Mouse (Mus musculus) hindbrain, embryonic 11.5 days (tissue): Measurements from ENCODE around the gene Cryzl1. TPM values are rescaled to one million over a fixed set of nuclear protein-coding genes. Genes with fewer than 3 reads are reported as not detected.

Experiments used
- ATAC-seq: fragments of 200-750 bp; cut with Nextera tagmentation; 2 replicates; pipeline ENCODE4 v1.8.0; 2017; ENCODE audit warnings: mild to moderate bottlenecking, moderate TSS enrichment, moderate library complexity; ENCODE audit not compliant: low FRiP score
- DNase-seq: peaks from one replicate; pipeline ENCODE4 v3.0.0-alpha.2; 2015; ENCODE audit warnings: low spot score
- H3K27ac ChIP-seq: fragments of 300-500 bp; sonication (generic); 2 replicates; pipeline ENCODE4 v1.5.1; 2014; ENCODE audit warnings: mild to moderate bottlenecking, low read depth, low read length
- H3K27me3 ChIP-seq: fragments of 300-500 bp; sonication (generic); 2 replicates; pipeline ENCODE4 v1.6.1; 2014; ENCODE audit warnings: mild to moderate bottlenecking, low read length, moderate library complexity, mixed read lengths; ENCODE audit not compliant: control insufficient read depth, insufficient read depth
- H3K36me3 ChIP-seq: fragments of 300-500 bp; sonication (generic); 2 replicates; pipeline ENCODE4 v1.6.1; 2014; ENCODE audit warnings: mild to moderate bottlenecking, low read length, moderate library complexity, mixed read lengths; ENCODE audit not compliant: control insufficient read depth, insufficient read depth
- H3K4me1 ChIP-seq: fragments of 300-500 bp; sonication (generic); replicated peaks from 2 replicates; pipeline ENCODE4 v1.6.1; 2014; ENCODE audit warnings: low read length, mixed read lengths; ENCODE audit not compliant: control insufficient read depth, insufficient read depth
- H3K4me2 ChIP-seq: fragments of 300-500 bp; sonication (generic); replicated peaks from 2 replicates; pipeline ENCODE4 v1.6.1; 2014; ENCODE audit warnings: mild to moderate bottlenecking, low read depth, low read length
- H3K4me3 ChIP-seq: fragments of 300-500 bp; sonication (generic); 2 replicates; pipeline ENCODE4 v1.5.1; 2014; ENCODE audit warnings: low read depth, low read length
- H3K9ac ChIP-seq: fragments of 300-500 bp; sonication (generic); 2 replicates; pipeline ENCODE4 v1.6.1; 2014; ENCODE audit warnings: low read depth, low read length
- H3K9me3 ChIP-seq: fragments of 300-500 bp; sonication (generic); 2 replicates; pipeline ENCODE4 v1.6.1; 2016; ENCODE audit warnings: low read length; ENCODE audit not compliant: control insufficient read depth
- WGBS: fragments of 180-500 bp; shearing (Covaris S2); extraction: QIAGEN DNeasy Blood & Tissue Kit; methylation state at CpG from one replicate; pipeline ENCODE4 v1.1.7; 2014; 5-methylcytosine and 5-hydroxymethylcytosine counted together
- polyA plus RNA-seq: library from polyadenylated mRNA; unstranded; fragments of >200 nt; fragmentation: Nextera tagmentation; extraction: Ambion mirVana; gene quantifications from 2 replicates; pipeline ENCODE4 v1.2.1, GENCODE M21; 2014

The Cryzl1 gene
- polyA plus RNA-seq, 1 experiment from 2014 or later = 93.4 TPM

GRCm38 (mm10) chr16:91688023-91688618 lies 40.7 kb downstream of the Cryzl1 start:
- DNase-seq (no peak), ATAC-seq (peak; percentile 72)
- 0 out of 2 replicates have a peak, but pooled peaks cover 2% of the 10 kb centered on the region for H3K4me1 ChIP-seq
- H3K4me2 ChIP-seq = peak overlapping the region; percentile 83
- H3K9ac ChIP-seq = peak overlapping the region; percentile 87
- H3K27ac ChIP-seq = peak overlapping the region; percentile 85
- H3K4me3 ChIP-seq = peak overlapping the region; percentile 87
- H3K27me3 ChIP-seq = no peaks in the 10 kb centered on the region
- H3K9me3 ChIP-seq = no peaks in the 10 kb centered on the region
- 2% methylated on average over 50 of the region's 51 CpGs for WGBS
- H3K36me3 ChIP-seq = no peaks in the 10 kb centered on the region

GRCm38 (mm10) chr16:91686369-91686768 lies 42.4 kb downstream of the Cryzl1 start:
- H3K27ac ChIP-seq = no peak overlapping the region
- no peak overlapping the region for H3K4me3 ChIP-seq
- H3K27me3 ChIP-seq = no peaks in the 10 kb centered on the region
- H3K4me1 ChIP-seq = 0 out of 2 replicates have a peak, but pooled peaks cover 2% of the 10 kb centered on the region
- H3K9ac ChIP-seq = no peak overlapping the region
- peaks cover 4% of the 10 kb centered on the region; the same call in 1 of the 2 replicates for H3K36me3 ChIP-seq
- no peak for ATAC-seq
- H3K4me2 ChIP-seq = no peak overlapping the region
- DNase-seq = no peak
- WGBS = 88% methylated on average over 5 of the region's 5 CpGs
- no peaks in the 10 kb centered on the region for H3K9me3 ChIP-seq

GRCm38 (mm10) chr16:91685526-91685925 lies 43.2 kb downstream of the Cryzl1 start:
- no peak for ATAC-seq
- H3K36me3 ChIP-seq = peaks cover 4% of the 10 kb centered on the region; the same call in 1 of the 2 replicates
- 89% methylated on average over 5 of the region's 5 CpGs for WGBS

GRCm38 (mm10) chr16:91680656-91681055 lies 48.1 kb downstream of the Cryzl1 start:
- Histone ChIP-seq H3K36me3 (peaks cover 12% of the 10 kb centered on the region), H3K9me3 (no peaks in the 10 kb centered on the region), H3K9ac (no peak overlapping the region), H3K4me2 (no peak overlapping the region), H3K27me3 (no peaks in the 10 kb centered on the region), H3K27ac (no peak overlapping the region), H3K4me3 (no peak overlapping the region), H3K4me1 (no peaks in the 10 kb centered on the region)
- no peak for DNase-seq
- ATAC-seq = no peak
- 86% methylated on average over 5 of the region's 5 CpGs for WGBS

More at GRCm38 (mm10) chr16:91685526-91685925, 43.2 kb downstream of the Cryzl1 start:
- no peak for DNase-seq
- Histone ChIP-seq H3K27me3 (no peaks in the 10 kb centered on the region), H3K4me3 (no peak overlapping the region), H3K4me2 (no peak overlapping the region), H3K9me3 (no peaks in the 10 kb centered on the region), H3K4me1 (0 out of 2 replicates have a peak, but pooled peaks cover 2% of the 10 kb centered on the region), H3K27ac (no peak overlapping the region), H3K9ac (no peak overlapping the region)

GRCm38 (mm10) chr16:91678147-91678911 lies 50.4 kb downstream of the Cryzl1 start:
- ATAC-seq (no peak), DNase-seq (no peak)
- Histone ChIP-seq H3K9me3 (no peaks in the 10 kb centered on the region), H3K4me3 (no peak overlapping the region), H3K27me3 (no peaks in the 10 kb centered on the region), H3K9ac (no peak overlapping the region), H3K36me3 (peaks cover 12% of the 10 kb centered on the region), H3K4me2 (no peak overlapping the region), H3K27ac (no peak overlapping the region), H3K4me1 (no peaks in the 10 kb centered on the region)
- 96% methylated on average over 5 of the region's 5 CpGs for WGBS

- H3K27ac ChIP-seq = no peak overlapping the region
- 90% methylated on average over 4 of the region's 4 CpGs for WGBS
- no peaks in the 10 kb centered on the region for H3K9me3 ChIP-seq
- H3K4me1 ChIP-seq = no peaks in the 10 kb centered on the region
- no peak overlapping the region for H3K4me3 ChIP-seq
- no peak overlapping the region for H3K9ac ChIP-seq
- ATAC-seq (no peak), DNase-seq (no peak)
- H3K27me3 ChIP-seq = no peaks in the 10 kb centered on the region
- H3K36me3 ChIP-seq = peaks cover 18% of the 10 kb centered on the region
- H3K4me2 ChIP-seq = no peak overlapping the region
Observed at GRCm38 (mm10) chr16:91674500-91674899, 54.3 kb downstream of the Cryzl1 start.

- no peak for ATAC-seq
Observed at GRCm38 (mm10) chr16:91663795-91664194, 65.0 kb downstream of the Cryzl1 start.

GRCm38 (mm10) chr16:91662336-91662735 lies 66.4 kb downstream of the Cryzl1 start:
- no peak for ATAC-seq
- no peaks in the 10 kb centered on the region for H3K9me3 ChIP-seq
- no peak for DNase-seq
- 95% methylated on average over 16 of the region's 16 CpGs for WGBS
- H3K4me3 ChIP-seq = no peak overlapping the region
- H3K27me3 ChIP-seq = no peaks in the 10 kb centered on the region
- peaks cover 43% of the 10 kb centered on the region for H3K36me3 ChIP-seq
- H3K27ac ChIP-seq = no peak overlapping the region
- no peak overlapping the region for H3K4me2 ChIP-seq
- no peaks in the 10 kb centered on the region for H3K4me1 ChIP-seq
- no peak overlapping the region for H3K9ac ChIP-seq

More at GRCm38 (mm10) chr16:91663795-91664194, 65.0 kb downstream of the Cryzl1 start:
- no peaks in the 10 kb centered on the region for H3K27me3 ChIP-seq
- no peak overlapping the region for H3K9ac ChIP-seq
- DNase-seq = no peak
- no peak overlapping the region for H3K27ac ChIP-seq
- H3K4me2 ChIP-seq = no peak overlapping the region
- H3K9me3 ChIP-seq = no peaks in the 10 kb centered on the region
- H3K36me3 ChIP-seq = peaks cover 29% of the 10 kb centered on the region
- H3K4me3 ChIP-seq = no peak overlapping the region
- no peaks in the 10 kb centered on the region for H3K4me1 ChIP-seq
- 95% methylated on average over 3 of the region's 3 CpGs for WGBS
